Mouse (Mus musculus): ENCODE results near the gene Ganc.

The Ganc gene

DNA sequence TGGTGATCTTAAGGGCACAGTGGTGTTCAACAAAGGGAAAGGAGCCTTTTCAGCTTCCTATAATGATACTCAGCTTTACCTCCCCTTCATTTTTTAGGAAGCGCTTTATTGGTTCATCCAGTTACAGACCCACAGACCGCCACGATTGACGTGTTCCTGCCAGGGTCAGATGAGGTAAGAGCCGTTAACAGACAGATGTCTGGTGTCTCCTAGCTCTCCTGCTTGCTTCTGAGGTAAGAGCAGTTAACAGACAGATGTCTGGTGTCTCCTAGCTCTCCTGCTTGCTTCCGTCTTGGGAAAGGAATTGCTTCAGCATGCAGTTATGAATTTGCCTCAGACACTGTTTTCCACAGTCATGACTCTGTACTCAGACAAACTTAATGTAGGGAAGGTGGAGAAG lies 47.0 kb downstream of the Ganc start:
- in situ Hi-C loops (cut with MseI, MboI): no loop called here

DNA sequence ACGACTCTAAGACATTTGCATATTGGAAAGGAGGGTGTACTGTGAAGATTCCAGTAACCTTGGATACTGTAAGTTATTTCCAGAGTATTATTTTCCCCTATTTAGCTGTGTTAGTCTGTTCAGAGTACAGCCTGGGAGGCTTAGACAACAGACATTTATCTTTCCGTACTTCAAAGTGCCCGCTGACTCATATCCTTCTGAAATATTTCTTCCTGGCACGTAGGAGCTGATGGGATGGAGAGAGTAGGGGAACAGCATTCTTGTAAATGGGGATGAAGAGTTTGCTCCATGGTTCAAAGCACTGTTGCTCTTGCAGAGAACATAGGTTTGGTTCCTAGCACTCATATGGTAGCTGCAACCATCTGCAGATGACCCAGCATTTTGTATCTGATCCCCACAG lies 48.9 kb downstream of the Ganc start:
- in situ Hi-C loops (cut with MseI, MboI): no loop called here

DNA sequence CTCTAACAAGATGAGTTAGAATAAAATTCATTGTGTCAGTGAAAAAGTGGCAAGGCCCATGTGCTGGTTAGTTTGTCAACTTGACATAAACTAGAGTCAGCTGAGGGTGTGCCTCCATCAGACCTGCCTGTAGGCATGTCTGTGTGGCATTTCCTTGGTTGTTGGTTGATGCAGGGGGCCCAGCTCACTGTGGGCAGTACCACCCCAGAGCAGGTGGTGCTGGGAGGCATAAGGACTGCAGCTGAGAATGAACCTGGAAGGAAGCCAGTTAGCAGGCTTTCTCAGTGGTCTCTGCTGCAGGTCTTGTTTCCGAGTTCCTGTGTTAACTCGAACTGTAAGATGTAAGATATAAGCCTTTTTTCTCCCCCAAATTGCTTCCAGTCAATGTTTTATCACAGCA lies 51.3 kb downstream of the Ganc start:
- in situ Hi-C loops (cut with MseI, MboI): no loop called here

DNA sequence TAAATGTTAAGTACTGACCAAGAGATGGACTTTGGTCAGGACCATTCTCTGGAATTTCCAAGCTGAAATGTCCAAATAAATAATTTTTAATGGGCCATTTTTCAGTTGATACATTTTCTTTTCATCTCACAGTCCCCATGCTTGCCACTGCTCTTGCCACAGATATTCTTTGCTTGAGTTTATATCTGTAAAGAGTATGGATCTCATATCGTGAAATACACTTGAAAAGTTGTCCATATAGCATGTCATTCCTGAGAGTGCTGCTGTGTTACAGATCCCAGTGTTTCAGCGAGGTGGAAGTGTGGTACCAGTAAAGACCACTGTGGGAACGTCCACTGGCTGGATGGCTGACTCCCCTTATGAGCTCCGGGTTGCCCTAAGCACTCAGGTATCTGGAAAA lies 52.0 kb downstream of the Ganc start, which contains the start of gene Capn3:
Gene Capn3, plus strand, starts transcription at position 301 of the 400 bp plus-strand sequence.
- in situ Hi-C loops (cut with MseI, MboI): no loop called here

DNA sequence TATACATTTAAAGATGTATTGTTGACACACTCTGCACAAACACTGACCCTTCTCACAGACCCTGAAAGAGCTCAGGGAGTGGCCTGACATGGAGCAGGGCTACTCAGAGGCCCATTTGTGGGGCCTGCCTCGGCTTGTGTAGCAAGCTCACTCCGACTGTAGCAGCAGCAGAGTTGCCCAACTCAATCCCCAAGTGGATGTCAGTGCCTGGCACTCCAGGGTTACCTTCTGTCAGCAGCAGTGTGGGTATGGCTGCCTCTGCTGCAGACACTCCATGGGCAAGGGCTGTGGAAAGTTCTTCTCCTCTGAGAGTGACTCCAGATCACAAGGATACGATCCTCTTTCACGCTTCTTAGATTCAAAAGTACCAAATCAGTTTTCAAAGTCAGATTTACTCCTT lies 56.5 kb downstream of the Ganc start:
- in situ Hi-C loops (cut with MseI, MboI): no loop called here

DNA sequence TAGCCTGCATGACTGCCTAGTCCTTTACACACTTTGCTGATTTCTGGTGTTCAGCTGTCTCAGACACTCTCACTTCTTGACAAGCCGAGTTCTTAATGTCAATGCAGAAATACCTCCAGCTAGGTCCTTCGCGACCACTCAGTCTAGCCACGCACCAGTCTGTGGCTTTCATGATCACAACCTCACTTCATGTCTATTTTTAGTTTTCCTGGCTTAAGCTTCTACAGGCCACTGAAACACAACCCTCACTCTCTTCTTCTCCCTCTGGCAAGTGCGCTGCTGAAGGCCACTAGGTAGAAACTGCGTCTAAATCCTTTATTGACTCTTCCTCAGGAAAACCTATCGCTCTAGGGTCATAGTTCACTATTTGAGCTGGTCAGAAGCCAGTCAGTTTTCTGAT lies 59.6 kb downstream of the Ganc start:
- in situ Hi-C loops (cut with MseI, MboI): no loop called here

DNA sequence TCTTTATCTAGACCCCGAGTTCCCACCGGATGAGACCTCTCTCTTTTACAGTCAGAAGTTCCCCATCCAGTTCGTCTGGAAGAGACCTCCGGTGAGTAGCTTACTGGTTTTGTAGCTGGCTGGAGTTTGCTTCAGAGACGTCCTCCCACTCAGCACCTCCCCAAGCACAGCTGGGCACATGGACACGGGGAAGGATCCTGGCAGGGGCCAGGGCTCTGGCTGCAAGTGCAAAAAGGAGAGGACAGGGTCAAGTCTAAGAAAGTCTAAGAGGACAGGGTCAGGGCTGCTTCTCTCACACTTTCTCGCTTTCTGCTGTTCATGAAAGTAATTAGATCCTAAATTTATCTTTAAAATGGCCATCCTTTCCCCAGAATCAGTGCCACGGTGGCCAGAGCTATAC lies 60.4 kb downstream of the Ganc start:
- in situ Hi-C loops (cut with MseI, MboI): no loop called here

DNA sequence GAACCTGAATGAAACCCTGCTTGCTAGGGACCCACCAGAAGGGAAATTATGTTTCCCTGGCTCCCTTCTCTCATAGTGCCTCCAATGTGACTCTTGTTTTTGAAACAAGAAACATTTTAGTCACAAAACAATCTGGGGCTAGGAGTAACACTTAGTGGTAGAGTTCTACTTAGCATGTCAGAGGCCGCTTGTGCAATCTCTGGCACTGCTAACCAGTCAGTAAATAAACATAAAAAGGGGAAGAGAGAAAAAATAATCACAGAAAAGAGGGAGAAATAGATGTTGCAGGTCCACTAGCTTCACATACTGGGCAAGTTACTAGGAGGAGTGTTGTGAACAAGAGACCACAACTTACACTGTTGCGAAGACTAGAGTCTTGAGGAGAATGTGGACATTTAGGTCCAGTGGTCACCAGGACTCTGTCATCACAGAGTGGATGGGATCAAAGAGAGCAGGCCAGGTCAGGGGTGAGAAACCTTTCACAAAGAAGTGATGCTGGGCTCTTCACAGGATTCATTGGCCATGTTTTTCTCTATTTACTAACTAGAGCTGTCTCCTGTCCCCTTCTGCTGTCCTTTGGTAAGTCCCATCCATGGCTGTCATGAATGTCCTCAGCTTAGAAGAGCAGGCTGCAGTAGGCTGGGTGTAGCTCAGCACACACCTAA lies 61.2 kb downstream of the Ganc start:
- in situ Hi-C loops (cut with MseI, MboI): no loop called here

DNA sequence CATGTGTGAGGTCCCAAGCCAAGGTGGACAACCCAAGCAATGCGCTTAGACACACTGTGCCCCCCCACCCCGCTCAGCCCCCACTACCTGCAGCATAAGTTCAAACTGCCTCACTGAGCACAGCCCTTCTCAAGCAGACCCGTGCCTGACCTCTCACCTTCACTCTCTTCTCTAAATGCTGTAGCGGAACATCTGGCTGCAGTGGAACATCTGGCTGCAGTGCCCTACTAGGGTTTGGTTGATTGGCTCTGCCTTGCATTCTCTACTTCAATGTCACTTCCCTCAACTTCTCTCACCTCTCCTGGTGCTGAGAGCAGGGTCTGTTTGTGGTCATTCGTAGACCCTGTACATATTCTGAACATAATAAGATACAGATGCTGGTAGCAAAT lies 61.7 kb downstream of the Ganc start:
- in situ Hi-C loops (cut with MseI, MboI): no loop called here

DNA sequence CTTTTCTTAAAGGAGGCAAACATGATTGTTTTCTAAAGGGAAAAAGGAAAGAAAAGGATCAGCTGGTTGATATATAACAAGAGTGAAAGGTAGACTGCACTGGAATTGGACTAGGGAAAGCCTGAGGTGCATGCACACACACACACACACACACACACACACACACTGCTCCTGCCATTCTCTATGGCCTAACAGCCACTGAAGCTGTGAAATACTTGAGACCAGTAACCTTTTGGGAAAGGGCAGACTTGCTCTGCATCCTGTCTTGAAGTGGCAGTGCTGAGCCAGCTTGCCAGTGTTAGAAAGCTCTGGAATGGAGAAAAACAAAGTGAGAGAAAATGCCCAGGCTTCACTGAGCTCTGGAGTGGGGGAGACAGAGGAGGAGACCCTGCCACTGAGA lies 64.3 kb downstream of the Ganc start:
- in situ Hi-C loops (cut with MseI, MboI): no loop called here

DNA sequence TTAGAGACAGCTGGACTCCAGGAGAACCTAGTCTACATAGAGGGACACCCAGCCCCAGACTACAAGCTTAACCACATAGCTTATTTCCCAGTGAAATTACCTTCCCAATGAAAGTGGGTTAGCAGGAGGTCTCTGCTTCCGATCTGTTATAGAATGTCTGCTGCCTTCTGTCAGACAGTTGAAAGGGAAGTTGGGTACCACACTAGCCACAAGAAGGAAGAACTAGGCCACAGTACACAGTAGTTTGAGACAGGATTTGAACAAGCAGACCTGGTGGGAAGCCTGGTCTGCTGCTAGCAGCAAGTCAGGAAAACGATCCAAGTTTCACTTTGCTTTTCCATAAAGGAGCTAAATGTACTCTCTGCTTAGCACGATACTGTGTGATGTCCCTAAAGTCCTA lies 65.5 kb downstream of the Ganc start:
- in situ Hi-C loops (cut with MseI, MboI): no loop called here

DNA sequence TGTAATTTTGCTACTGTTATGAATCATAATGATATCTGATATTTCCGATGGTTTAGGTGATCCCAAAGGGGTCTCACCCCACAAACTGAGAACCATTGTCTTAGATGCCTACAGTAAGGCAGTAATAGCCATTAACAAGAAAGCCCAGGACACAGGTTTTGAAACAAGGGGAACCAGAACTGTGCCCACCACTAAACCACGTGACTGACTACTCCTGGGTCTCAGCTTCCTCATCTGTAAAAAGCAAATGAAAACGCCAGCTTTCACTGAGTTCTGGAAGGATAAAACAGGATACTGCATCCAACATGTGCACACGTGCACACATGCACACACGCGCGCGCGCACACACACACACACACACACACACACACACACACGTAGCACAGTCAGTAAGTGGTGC lies 66.0 kb downstream of the Ganc start:
- in situ Hi-C loops (cut with MseI, MboI): no loop called here

DNA sequence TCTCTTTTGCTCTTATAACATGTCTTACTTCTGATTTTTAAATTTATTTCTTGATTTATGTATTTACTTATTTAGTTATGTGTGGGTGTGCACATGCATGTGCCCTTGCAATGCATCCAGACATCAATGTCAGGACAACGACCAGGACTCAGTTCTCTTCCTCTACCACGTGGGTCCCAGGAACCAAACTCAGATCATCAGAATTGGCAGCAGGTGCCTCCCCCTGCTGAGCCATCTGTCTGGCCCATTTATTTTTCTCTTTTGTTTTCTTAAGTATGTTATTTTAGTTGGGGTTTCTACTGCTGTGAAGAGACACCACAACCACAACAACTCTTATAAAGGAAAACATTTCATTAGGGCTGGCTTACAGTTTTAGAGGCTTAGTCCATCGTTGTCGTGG lies 67.2 kb downstream of the Ganc start:
- in situ Hi-C loops (cut with MseI, MboI): no loop called here

DNA sequence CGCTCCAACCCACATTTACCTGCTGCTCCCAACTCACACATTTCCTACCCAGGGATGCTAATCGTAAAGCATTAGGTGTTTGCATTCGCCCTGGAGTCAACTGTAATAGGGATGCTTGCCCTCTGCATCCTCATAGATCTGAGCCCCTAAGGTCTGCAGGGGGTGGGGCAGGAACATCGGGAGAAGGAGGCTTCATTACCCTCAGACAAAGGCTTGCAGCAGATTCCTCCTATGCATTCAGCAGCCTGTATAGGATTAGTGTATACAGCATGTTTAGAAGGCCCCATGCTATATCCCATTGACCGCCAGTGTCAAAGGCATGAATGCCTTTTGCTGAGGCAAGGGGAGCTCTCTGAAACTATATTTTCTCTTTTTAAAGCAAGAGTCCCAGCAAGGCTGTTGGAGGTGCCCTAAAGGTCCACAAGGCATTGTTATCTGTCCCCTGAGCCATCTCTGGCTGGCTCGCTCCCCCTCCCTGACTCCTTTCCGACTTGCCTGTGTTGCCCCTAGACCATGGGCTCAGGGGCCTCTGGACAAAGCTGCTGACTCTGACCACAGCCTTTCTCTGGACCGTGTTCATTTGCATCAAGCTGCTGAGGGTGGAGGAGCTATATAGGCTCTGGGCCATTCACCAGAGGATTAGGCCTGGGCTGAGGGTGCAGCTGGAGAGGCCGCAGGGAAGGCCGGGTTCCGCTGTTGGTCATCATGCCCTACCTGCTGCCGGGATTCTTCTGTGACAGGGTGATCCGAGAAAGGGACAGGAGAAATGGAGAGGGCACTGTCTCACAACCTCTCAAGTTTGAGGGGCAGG lies 72.8 kb downstream of the Ganc start:
- in situ Hi-C loops (cut with MseI, MboI): no loop called here

DNA sequence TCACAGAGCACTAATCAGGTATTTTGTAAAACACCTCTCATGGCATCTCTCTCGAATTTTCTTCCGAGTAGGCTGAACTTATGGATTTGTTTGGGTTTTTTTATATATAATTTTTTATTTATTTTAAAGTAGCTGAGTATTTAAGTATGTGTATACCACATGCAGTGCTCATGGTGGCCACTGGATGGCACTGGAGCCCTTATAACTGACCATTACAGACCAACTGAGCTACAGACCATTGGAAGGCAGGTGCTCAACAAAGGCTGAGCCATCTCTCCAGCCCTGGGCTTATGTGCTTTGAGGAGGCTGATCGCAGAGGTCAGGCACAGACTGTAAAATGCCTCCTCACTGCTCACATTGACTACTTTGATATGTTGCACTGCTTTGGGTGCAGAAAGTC lies 74.9 kb downstream of the Ganc start:
- in situ Hi-C loops (cut with MseI, MboI): no loop called here

DNA sequence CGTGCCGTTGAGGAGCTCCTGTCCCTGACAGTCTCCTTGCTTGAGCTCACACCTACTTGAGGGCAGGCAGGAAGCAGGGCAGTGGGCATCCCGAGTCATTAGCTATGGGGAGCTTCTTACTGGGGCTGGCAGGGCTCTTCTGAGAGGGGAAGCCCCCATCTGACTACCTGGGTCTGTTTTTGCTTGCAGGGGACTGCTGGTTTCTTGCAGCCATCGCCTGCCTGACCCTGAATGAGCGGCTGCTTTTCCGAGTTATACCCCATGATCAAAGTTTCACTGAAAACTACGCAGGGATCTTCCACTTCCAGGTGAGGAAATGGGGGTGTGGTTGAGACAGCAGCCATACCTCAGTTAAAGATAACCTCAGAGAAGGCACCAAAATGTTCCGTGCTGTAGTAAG lies 78.2 kb downstream of the Ganc start:
- in situ Hi-C loops (cut with MseI, MboI): no loop called here

DNA sequence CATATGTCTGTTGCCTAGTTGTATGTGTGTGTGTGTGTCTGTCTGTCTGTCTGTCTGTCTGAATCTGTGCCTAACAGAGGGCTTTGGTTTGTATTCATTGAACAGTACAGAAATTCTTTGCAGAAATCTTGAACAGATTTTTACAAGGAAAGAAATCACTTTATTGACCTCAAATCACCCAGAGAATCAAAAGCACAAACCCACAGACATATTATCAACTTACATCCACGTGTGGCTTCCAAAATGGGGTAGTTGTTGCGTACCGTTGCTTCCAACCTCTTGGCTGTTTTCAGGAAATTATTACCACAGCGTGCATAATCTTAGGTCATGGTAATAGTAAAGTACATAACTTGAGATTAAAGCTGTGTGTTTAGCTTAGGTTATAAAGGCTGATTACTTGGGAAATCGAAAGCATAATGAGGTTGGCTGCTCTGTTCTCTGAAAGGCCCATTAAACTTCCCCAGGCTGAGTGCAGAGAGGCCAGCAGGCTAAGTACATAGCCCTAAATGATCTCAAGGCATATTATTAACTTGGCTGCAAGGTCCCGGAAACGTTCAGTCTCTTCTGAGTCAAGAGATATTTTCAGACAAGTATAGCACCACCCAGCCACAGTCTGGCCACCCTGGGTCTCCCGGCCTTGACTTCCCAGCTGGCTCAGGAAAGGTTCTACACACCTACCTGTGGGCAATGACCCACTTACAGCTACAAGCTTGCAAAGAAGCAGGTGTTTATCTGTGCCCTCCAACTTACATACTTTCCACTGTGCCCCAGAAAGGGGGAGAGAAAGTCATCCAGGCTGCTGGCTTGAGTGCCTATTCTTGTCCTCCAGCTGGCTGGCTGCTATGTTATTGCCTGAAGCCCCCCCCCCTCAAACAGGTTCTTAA lies 79.1 kb downstream of the Ganc start:
- in situ Hi-C loops (cut with MseI, MboI): no loop called here

DNA sequence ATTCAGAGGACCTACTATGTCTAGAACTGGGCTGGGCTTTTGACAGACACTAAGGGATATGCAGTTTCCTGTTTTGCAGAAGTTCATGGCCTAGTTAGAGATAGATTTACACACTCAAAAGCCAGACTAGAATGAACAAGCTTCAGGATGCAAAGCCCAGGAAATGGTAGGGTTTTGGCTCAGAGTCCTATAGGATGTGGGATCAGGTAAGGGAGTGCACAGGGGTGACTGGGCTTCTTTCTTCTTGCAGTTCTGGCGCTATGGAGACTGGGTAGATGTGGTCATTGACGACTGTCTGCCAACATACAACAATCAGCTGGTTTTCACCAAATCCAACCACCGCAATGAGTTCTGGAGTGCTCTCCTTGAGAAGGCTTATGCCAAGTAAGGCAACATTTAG lies 80.5 kb downstream of the Ganc start:
- in situ Hi-C loops (cut with MseI, MboI): no loop called here

DNA sequence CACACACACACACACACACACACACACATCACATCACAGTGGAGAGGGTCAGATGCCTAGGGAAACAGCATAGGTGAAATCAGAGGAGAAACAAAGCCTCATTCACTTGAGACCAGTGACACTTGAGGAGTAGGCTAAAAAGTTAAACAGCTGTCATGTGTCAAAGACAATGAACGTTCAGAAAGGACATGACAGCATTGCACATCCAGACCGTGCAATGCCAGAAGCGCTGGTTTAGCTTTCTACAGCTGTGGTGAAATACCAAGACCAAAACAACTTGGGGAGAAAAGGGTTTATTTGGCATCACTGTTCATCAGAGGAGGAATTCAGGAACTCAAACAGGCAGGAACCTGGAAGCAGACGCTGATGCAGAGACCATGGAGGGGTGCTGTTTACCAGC lies 89.6 kb downstream of the Ganc start:
- in situ Hi-C loops (cut with MseI, MboI): no loop called here

DNA sequence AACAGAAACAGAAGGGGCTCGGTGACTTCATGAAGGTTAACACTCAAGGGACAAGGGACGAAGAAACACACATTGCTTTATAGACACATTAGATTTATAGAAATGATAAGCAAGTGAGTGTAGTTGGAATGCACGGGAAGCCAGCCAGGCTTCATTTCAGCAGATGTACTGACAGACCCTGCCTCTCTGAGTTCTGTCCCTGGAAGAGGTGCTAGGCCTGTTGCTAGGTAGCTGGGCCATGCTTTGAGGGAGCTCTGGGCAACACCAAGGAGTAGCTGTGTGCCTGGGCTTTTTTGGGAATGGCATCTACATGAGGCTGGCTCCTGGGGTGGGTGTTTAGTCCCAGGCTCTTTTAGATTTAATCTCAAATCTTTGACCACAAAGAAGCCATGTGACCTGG lies 92.8 kb downstream of the Ganc start:
- in situ Hi-C loops (cut with MseI, MboI): no loop called here

DNA sequence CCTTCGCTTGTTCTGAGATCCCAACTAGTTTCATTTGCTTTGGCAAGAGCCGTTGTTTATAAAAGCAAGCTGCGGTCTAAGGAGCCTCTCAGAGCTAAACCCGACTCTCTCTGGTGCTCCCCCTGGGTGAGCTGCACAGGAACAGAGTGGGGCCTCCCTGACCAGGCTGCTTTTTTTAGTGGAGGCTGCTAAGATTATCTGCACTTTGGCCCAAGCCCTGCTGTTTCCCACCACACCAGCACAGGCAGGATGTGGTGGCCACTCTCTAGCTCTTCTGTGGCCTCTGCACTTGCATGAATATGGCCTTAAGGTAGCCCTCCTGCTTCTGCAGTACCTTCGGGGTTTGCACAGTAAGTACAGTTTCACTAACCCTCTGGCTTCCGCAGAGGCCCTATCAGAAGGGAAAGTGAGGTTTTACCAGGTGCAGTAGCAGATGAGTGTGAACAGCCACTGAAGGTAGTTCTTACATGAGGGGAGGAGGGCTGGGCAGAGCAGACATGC lies 96.3 kb downstream of the Ganc start:
- in situ Hi-C loops (cut with MseI, MboI): no loop called here

All from mouse trophoblast stem cell (cell line).